Mouse (Mus musculus) cerebellum, adult 2 months (tissue): ENCODE measurements around the gene Zfp811. TPM values are rescaled to one million over a fixed set of nuclear protein-coding genes. Genes with fewer than 3 reads are reported as not detected.

Experiments
- DNase-seq, 2 experiments: peaks; one replicate each; pipeline ENCODE4 v3.0.0; 2021
- H3K27ac ChIP-seq: fragments of 200-500 bp; 2 replicates; pipeline ENCODE4 v1.5.1; 2012; ENCODE audit warnings: low read length, control low read depth, inconsistent platforms; ENCODE audit not compliant: insufficient read depth
- H3K27me3 ChIP-seq: fragments of 200-500 bp; 2 replicates; pipeline ENCODE4 v1.6.1; 2012; ENCODE audit warnings: inconsistent platforms, mild to moderate bottlenecking, low read length, moderate library complexity; ENCODE audit not compliant: control insufficient read depth, insufficient read depth
- H3K4me1 ChIP-seq: fragments of 200-500 bp; 2 replicates; pipeline ENCODE4 v1.6.1; 2011; ENCODE audit warnings: low read length; ENCODE audit not compliant: control insufficient read depth, insufficient read depth
- H3K4me3 ChIP-seq: fragments of 200-500 bp; replicated peaks from 2 replicates; pipeline ENCODE3; 2011; ENCODE audit warnings: mild to moderate bottlenecking, low read depth, low read length, control low read depth; ENCODE audit not compliant: insufficient read depth
- CTCF ChIP-seq: fragments of 200-500 bp; IDR thresholded peaks from 2 replicates; pipeline ENCODE4 v1.5.1; 2011; ENCODE audit warnings: low read depth, mild to moderate bottlenecking, control low read depth, low read length, moderate library complexity, borderline replicate concordance; ENCODE audit not compliant: insufficient read depth
- POLR2A ChIP-seq: fragments of 200-500 bp; IDR thresholded peaks from 2 replicates; pipeline ENCODE4 v1.6.1; 2011; ENCODE audit warnings: low read length, control low read depth, borderline replicate concordance; ENCODE audit not compliant: insufficient read depth
- WGBS: fragments of 180-500 bp; shearing (Covaris S2); methylation state at CpG from one replicate; pipeline ENCODE4 v1.1.7; 2018; 5-methylcytosine and 5-hydroxymethylcytosine counted together
- polyA plus RNA-seq: library from polyadenylated mRNA; depleted of rRNA; stranded (reverse); fragments of >200 nt; gene quantifications from 2 replicates; pipeline ENCODE4 v1.2.3, GENCODE M21; 2012

Gene Zfp811
- polyA plus RNA-seq, 1 experiment: 6.4 TPM

GRCm38 (mm10) chr17:32787436-32788093, 22.2 kb downstream of the Zfp811 start:
- DNase-seq: no peak
- Histone ChIP-seq H3K27ac (peak overlapping the region; percentile 82), H3K4me3 (peak overlapping the region; percentile 75), H3K4me1 (no peaks in the 10 kb centered on the region), H3K27me3 (no peaks in the 10 kb centered on the region)
- no peak for TF ChIP-seq POLR2A
- TF ChIP-seq CTCF: no peak
- WGBS: under 1% methylated on average over 31 of the region's 31 CpGs

GRCm38 (mm10) chr17:32786944-32787343, 22.8 kb downstream of the Zfp811 start:
- H3K27ac ChIP-seq: no peak overlapping the region
- peak overlapping the region; percentile 75 for H3K4me3 ChIP-seq
- no peaks in the 10 kb centered on the region for H3K4me1 ChIP-seq
- 33% methylated on average over 6 of the region's 6 CpGs for WGBS
- DNase-seq: peak in 1 of 2 experiments; percentile 10
- no peaks in the 10 kb centered on the region for H3K27me3 ChIP-seq
- TF ChIP-seq CTCF: no peak
- TF ChIP-seq POLR2A: no peak

GRCm38 (mm10) chr17:32785656-32786055, 24.1 kb downstream of the Zfp811 start:
- H3K27me3 ChIP-seq: no peaks in the 10 kb centered on the region
- H3K4me3 ChIP-seq: no peak overlapping the region
- DNase-seq: no peak
- no peaks in the 10 kb centered on the region for H3K4me1 ChIP-seq
- TF ChIP-seq POLR2A (no peak), CTCF (no peak)
- WGBS: 79% methylated on average over 3 of the region's 3 CpGs
- no peak overlapping the region for H3K27ac ChIP-seq

GRCm38 (mm10) chr17:32777564-32777963, 32.2 kb downstream of the Zfp811 start:
- no peak overlapping the region for H3K27ac ChIP-seq
- whole genome bisulfite sequencing: 85% methylated on average over 3 of the region's 3 CpGs
- H3K27me3 ChIP-seq: no peaks in the 10 kb centered on the region
- TF ChIP-seq POLR2A (no peak), CTCF (no peak)
- peaks cover under 1% of the 10 kb centered on the region; the same call in 1 of the 2 replicates for H3K4me1 ChIP-seq
- H3K4me3 ChIP-seq: no peak overlapping the region
- no peak for DNase-seq

GRCm38 (mm10) chr17:32771213-32771612, 38.5 kb downstream of the Zfp811 start:
- Histone ChIP-seq H3K27me3 (no peaks in the 10 kb centered on the region), H3K27ac (no peak overlapping the region), H3K4me3 (no peak overlapping the region), H3K4me1 (peaks cover 5% of the 10 kb centered on the region; the same call in 1 of the 2 replicates)
- no peak for TF ChIP-seq POLR2A
- peak; percentile 20; the same call in 1 of the 2 replicates for TF ChIP-seq CTCF
- 37% methylated on average over 1 of the region's 1 CpGs for whole genome bisulfite sequencing
- no peak for DNase-seq

GRCm38 (mm10) chr17:32766422-32766821, 43.3 kb downstream of the Zfp811 start:
- DNase-seq: no peak
- Histone ChIP-seq H3K27ac (no peak overlapping the region), H3K4me3 (no peak overlapping the region), H3K4me1 (no peaks in the 10 kb centered on the region), H3K27me3 (no peaks in the 10 kb centered on the region)
- 93% methylated on average over 2 of the region's 2 CpGs for WGBS
- TF ChIP-seq CTCF (no peak), POLR2A (no peak)

- no peak overlapping the region for H3K4me3 ChIP-seq
- no peak overlapping the region for H3K27ac ChIP-seq
- H3K4me1 ChIP-seq: no peaks in the 10 kb centered on the region
- no peaks in the 10 kb centered on the region for H3K27me3 ChIP-seq
- no peak for DNase-seq
- 72% methylated on average over 5 of the region's 5 CpGs for WGBS
- TF ChIP-seq CTCF (no peak), POLR2A (no peak)
Observed at GRCm38 (mm10) chr17:32757331-32757730, 52.4 kb downstream of the Zfp811 start.

- Histone ChIP-seq H3K4me1 (no peaks in the 10 kb centered on the region), H3K4me3 (no peak overlapping the region), H3K27ac (no peak overlapping the region), H3K27me3 (no peaks in the 10 kb centered on the region)
- 0 out of 2 replicates have a peak, but pooled peaks have one; percentile 11 for TF ChIP-seq CTCF
- TF ChIP-seq POLR2A: no peak
- peak; percentile 13 to 14 for DNase-seq
- 9% methylated on average over 12 of the region's 12 CpGs for WGBS
Observed at GRCm38 (mm10) chr17:32753634-32754033, 56.1 kb downstream of the Zfp811 start.
